Mouse (Mus musculus) c-Kit-positive CD71-positive TER-119-positive erythroid progenitor cells, embryonic 14.5 days (primary cell): ENCODE measurements around the gene Card14.
"Not testable (repeated sequence)": the region's sequence is repeated elsewhere in the genome, so short reads cannot be mapped to it uniquely, and the experiment has no call there.

Experiments
- DNase-seq: peaks from one replicate; pipeline ENCODE4 v3.0.0-alpha.2; 2013; ENCODE audit warnings: low spot score

Card14 gene

GRCm38 (mm10) chr11:119355443-119356385, 48.1 kb downstream of the Card14 start, which contains the start of the genes Sgsh and Slc26a11:
TSS of gene Sgsh (minus strand) at chr11:119355536.
TSS of gene Slc26a11 (plus strand) at chr11:119355557.
- peak; percentile 58 for DNase-seq

GRCm38 (mm10) chr11:119359089-119359488, 51.5 kb downstream of the Card14 start:
- DNase-seq = no peak

- DNase-seq = no peak
Measured at GRCm38 (mm10) chr11:119362769-119363533, 55.4 kb downstream of the Card14 start.

- peak; percentile 60 for DNase-seq
Measured at GRCm38 (mm10) chr11:119363534-119364145, 56.1 kb downstream of the Card14 start.

- no peak for DNase-seq
Measured at GRCm38 (mm10) chr11:119375425-119375824, 67.9 kb downstream of the Card14 start.

GRCm38 (mm10) chr11:119377326-119377725, 69.8 kb downstream of the Card14 start:
- DNase-seq = no peak

- no peak for DNase-seq
Measured at GRCm38 (mm10) chr11:119378551-119378950, 71.0 kb downstream of the Card14 start.

GRCm38 (mm10) chr11:119381631-119382337, 74.2 kb downstream of the Card14 start:
- no peak for DNase-seq

- no peak for DNase-seq
Measured at GRCm38 (mm10) chr11:119382338-119382850, 74.8 kb downstream of the Card14 start.

GRCm38 (mm10) chr11:119384904-119385303, 77.3 kb downstream of the Card14 start:
- DNase-seq = no peak

- no peak for DNase-seq
Measured at GRCm38 (mm10) chr11:119386306-119386705, 78.7 kb downstream of the Card14 start.

- not testable (repeated sequence) for DNase-seq
Measured at GRCm38 (mm10) chr11:119387273-119387672, 79.7 kb downstream of the Card14 start.

- DNase-seq = peak; percentile 9
Measured at GRCm38 (mm10) chr11:119389851-119390270, 82.3 kb downstream of the Card14 start.

GRCm38 (mm10) chr11:119390271-119391231, 83.0 kb downstream of the Card14 start:
- peak; percentile 18 for DNase-seq

GRCm38 (mm10) chr11:119391386-119392000, 83.9 kb downstream of the Card14 start:
- peak; percentile 37 for DNase-seq

- DNase-seq = peak; percentile 66
Measured at GRCm38 (mm10) chr11:119392001-119392614, 84.5 kb downstream of the Card14 start.

- peak; percentile 72 for DNase-seq
Measured at GRCm38 (mm10) chr11:119392800-119393482, 85.4 kb downstream of the Card14 start, which contains the start of gene Rnf213. TSS of gene Rnf213 (plus strand) at chr11:119393100.

GRCm38 (mm10) chr11:119393483-119393804, 85.9 kb downstream of the Card14 start:
- peak; percentile 26 for DNase-seq

GRCm38 (mm10) chr11:119394210-119394609, 86.6 kb downstream of the Card14 start:
- no peak for DNase-seq
